ENCODE assay signal across 25 mouse cellular contexts in genomic region chr5:78017523-78017922, GRCm38 (mm10).
"Had no signal": no experiment of that assay in that cellular context is flagged by ENCODE, and none has a peak within 500 bp of the region (broad histone marks: within the 10 kb centered on the region; RNA-seq: fewer than 3 reads in every experiment).

No protein-coding gene starts in this region.

- H3K9ac ChIP-seq: forebrain, postnatal 0 days; heart, embryonic 13.5 days; heart, embryonic 15.5 days; hindbrain, embryonic 14.5 days; kidney, embryonic 15.5 days; limb, embryonic 13.5 days; limb, embryonic 15.5 days had no signal

- DNase-seq: forebrain, postnatal 0 days; gastrocnemius, postnatal 14 days; gastrocnemius, postnatal 36 days; heart, adult 11 months; heart, adult 2 months; heart, postnatal 14 days; heart, postnatal 36 days; kidney, adult 11 months; kidney, adult 2 months; kidney, adult 9 months; kidney, postnatal 14 days; kidney, postnatal 36 days; layer of hippocampus, adult 9-11 months; layer of hippocampus, postnatal 36 days; left cerebral cortex, postnatal 4 days had no signal

- H3K4me3 ChIP-seq: heart, adult 2 months; heart, embryonic 13.5 days; heart, embryonic 15.5 days; kidney, embryonic 15.5 days; limb, embryonic 13.5 days; limb, embryonic 15.5 days had no signal

- H3K4me1 ChIP-seq: heart, embryonic 13.5 days; heart, embryonic 15.5 days; kidney, embryonic 15.5 days; limb, embryonic 13.5 days; limb, embryonic 15.5 days had no signal

- H3K4me2 ChIP-seq: heart, embryonic 11.5 days; heart, embryonic 13.5 days; heart, embryonic 15.5 days; hindbrain, embryonic 14.5 days; kidney, embryonic 15.5 days; limb, embryonic 13.5 days; limb, embryonic 15.5 days had no signal

- H3K36me3 ChIP-seq: heart, embryonic 13.5 days; heart, embryonic 15.5 days; kidney, embryonic 15.5 days; limb, embryonic 13.5 days; limb, embryonic 15.5 days had no signal

- H3K27ac ChIP-seq: heart, adult 2 months; heart, embryonic 13.5 days; heart, embryonic 15.5 days; hindbrain, embryonic 14.5 days; kidney, embryonic 15.5 days; kidney, postnatal 0 days; limb, embryonic 13.5 days; limb, embryonic 15.5 days had no signal

- H3K9me3 ChIP-seq: heart, embryonic 15.5 days; kidney, embryonic 15.5 days; limb, embryonic 13.5 days; limb, embryonic 15.5 days had no signal

- ATAC-seq: forebrain, postnatal 0 days; hindbrain, embryonic 16.5 days; intestine, embryonic 16.5 days had no signal

- H3K27me3 ChIP-seq: heart, embryonic 13.5 days; heart, embryonic 15.5 days; kidney, embryonic 15.5 days; limb, embryonic 13.5 days; limb, embryonic 15.5 days had no signal
